Mouse (Mus musculus) embryo, embryonic 10 days (tissue): ENCODE measurements around the gene Prl2c3.
"Not testable (repeated sequence)": the region's sequence is repeated elsewhere in the genome, so short reads cannot be mapped to it uniquely, and the experiment has no call there.

Source experiments
- DNase-seq: peaks from one replicate; pipeline ENCODE4 v3.0.0-alpha.2; 2015; ENCODE audit warnings: low spot score

The Prl2c3 gene

DNA sequence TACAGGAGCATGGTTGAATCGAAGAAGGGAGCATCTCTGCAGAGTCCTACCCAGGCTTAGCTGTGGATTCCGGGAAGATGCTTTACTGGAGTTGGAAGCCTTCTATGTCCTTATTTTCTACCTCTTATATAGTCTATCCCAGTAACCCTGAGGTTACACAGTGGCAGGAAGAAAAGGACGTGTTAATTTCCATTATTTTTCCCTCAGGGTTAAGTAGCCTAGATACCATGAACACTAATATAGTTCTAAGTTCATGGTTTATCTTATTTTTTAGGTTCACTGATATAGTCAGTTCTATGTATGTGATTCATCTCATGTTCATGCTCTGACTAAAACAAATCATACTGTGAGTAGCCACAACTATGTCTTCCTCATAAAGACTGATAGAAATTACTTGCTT is at the start of gene Prl2c3:
Prl2c3 (minus strand) TSS at position 101 of the 400 bp plus-strand sequence.
- DNase-seq, result not testable (repeated sequence)

GRCm38 (mm10) chr13:12848254-12848653 is 48.4 kb upstream of the Prl2c3 start:
- not testable (repeated sequence) for DNase-seq

- not testable (repeated sequence) for DNase-seq
Measured at GRCm38 (mm10) chr13:12844701-12845100, 44.8 kb upstream of the Prl2c3 start.

GRCm38 (mm10) chr13:12837546-12837945 is 37.7 kb upstream of the Prl2c3 start:
- not testable (repeated sequence) for DNase-seq

DNA sequence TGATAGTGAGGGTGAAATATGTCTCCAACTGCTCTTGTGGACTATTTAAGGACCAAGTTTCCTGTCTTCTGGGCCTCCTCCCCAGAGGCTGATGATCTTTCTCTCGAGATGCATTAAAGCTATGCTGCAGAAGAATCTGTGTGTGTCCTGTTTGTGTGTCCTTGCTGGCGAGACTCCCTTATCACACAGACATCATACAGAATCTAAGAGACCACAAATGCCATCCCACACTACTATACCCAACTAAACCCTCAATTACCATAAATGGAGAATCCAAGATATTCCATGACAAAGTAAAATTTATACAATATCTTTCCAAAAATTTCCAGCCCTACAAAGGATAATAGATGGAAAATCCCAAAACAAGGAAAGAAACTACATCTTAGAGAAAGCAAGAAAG is 31.9 kb upstream of the Prl2c3 start:
- DNase-seq, result no peak

- DNase-seq, result no peak
Measured at GRCm38 (mm10) chr13:12829031-12829430, 29.2 kb upstream of the Prl2c3 start.

DNA sequence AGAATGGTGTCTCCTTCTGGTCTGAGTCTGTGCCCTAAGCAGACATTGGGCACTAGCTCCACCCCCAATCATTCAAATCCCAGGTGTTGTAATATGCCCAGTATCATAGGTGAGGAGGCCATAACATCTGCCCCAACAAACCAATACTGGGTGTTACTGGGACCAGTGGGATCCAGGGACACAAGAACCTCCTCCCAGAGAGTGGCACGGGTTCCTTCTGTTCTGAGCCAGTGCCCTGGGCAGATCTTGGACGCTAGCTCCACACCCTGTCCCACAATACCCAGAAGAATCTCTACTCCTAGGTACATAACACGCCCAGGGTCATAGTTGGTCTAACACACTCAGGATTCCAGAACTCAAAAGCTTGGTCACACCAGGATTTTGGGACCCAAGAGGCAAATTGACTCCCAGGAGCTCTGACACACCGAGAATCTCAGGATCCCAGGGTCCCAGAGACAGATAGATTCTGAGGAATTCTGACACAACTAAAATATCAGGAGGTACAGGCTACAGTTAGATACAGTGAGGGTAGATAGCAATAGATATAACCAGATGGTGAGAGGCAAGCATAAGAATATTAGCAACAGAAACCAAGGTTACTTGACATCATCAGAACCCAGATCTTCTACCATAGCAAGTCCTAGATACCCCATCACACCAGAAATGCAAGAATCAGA is 24.8 kb upstream of the Prl2c3 start:
- not testable (repeated sequence) for DNase-seq

DNA sequence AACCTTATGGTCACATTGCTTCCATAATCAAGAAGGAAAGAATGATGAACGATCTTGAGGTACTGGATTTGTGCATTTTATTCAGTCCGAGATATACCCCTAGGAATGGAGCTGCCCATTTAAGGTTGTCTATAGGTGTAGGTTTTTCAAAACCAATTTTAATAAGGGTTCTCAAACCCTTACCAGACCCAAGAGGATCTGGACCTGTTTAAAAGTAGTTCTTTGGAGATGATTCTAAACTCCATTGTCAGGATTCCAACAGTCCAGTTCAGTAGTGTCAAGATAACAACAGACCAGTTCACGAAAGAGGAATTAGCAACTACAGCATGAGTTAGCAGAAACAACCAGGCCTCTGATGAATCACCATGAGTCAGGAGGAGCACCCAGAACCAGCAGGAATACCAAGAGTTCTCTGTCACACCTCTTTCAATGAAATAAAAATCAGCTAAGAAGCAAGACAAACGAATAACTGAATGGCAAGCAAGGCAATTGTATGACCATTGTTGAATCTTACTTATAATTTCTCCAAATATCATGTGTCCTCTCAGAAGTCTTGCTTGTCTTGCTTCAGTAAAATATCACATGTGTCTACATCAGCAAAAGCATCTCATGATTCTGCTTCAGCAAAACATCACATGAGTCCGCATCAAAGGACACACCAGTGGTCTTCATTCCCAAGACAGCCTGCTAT is 14.0 kb upstream of the Prl2c3 start:
- not testable (repeated sequence) for DNase-seq

DNA sequence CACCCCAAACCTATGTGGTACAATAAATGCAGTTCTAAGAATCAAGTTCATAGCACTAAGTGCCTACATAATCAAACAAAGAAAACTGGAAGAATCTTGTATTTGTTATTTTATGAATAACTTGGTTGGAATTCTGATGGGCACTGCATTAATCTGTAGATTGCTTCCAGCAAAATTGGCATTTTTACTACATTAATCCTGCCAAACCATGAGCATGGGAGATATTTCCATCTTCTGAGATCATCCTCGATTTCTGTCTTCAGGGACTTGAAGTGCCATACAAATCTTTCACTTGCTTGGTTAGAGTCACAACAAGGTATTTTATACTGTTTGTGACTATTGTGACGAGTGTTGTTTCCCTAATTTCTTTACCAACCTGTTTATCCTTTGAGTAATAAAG is 9.7 kb upstream of the Prl2c3 start:
- DNase-seq, result no peak

DNA sequence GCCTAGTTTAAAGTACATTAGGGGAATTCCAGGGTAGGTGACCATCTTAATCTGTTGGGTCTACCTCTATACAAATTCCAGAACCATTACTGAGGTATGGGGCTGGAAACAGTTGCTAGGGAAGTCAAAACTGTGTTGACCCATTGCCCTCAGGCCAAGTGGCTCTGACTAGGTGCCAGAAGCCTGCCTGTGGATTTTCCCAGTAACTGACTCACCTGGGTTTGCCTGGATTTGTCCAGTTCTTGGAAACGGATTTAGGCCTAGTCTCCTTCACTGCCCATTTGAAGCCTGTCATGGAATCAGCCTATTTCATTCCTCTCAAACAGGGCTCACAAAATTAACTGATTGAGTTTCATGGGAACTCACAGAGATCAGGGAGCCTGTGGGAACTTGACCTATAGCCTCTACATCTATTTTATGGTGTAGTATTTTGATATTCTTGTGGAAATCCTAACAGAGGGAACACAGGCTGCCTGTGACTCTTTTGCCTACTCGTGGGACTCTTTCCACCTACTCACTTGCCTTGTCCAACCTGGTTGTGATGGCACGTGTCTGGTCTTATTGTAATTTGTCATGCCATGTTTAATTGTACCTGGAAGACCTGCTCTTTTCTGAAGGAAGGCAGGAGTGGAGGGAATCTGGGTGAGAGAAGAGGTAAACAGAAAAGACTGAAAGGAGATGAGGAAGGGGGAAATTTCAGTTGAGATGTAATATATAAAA is 9.1 kb upstream of the Prl2c3 start:
- not testable (repeated sequence) for DNase-seq

GRCm38 (mm10) chr13:12806496-12806895 is 6.6 kb upstream of the Prl2c3 start:
- not testable (repeated sequence) for DNase-seq

DNA sequence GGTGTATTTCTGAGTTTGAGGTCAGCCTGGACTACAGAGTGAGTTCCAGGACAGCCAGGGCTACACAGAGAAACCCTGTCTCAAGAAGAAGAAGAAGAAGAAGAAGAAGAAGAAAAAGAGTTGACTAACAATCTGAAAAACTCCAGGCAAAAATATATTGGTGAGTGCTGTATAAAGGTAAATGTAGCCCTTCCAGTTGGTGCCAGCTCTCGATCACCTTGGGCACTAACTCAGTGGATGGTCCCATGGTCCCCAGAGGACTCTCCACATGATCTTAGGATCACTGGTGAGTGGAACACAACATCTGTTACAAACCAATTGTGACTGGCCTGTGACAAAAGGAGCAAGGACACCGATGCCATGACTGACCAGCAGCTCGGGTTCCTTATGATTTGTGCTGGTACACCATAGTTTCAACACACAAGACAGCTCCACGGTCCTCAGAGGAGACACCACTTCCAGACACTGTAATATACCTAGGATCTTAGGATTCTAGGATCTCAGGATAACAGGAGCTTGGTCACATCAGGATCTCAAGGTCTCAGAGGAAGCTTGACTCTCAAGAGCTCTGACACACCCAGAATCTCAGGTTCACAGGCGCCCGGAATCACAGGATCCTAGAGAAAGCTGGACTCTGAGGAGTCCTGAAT is 30.3 kb downstream of the Prl2c3 start:
- DNase-seq, result not testable (repeated sequence)
